Mouse (Mus musculus) liver, adult 2 months (tissue): ENCODE results near the gene Tmod4.

ENCODE experiments used
- CTCF ChIP-seq: fragments of 200-500 bp; IDR thresholded peaks from 2 replicates; pipeline ENCODE4 v1.5.1; 2011; ENCODE audit warnings: low read depth, low read length, control low read depth
- POLR2A ChIP-seq: fragments of 200-500 bp; IDR thresholded peaks from 2 replicates; pipeline ENCODE4 v1.6.1; 2011; ENCODE audit warnings: low read length, control low read depth; ENCODE audit not compliant: insufficient read depth; ENCODE audit errors: extremely low read depth

DNA sequence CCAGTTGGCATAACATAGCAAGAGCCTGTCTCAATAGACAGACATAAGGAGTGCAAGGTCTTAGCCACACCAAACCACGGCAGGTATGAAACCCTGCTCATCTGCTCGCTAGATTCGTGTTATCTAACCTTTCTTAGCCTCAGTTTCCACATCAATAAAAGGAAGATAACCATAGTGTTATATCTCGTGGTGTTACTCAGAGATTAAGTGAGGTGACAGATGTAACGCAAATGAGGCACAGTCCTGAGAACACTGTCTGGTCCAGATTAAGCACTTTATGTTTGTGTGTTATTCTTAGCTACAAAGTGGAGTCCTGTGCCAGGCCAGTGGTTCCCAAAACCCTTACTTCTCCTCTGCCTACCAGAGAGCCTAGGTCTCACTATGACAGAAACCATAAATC is 40.6 kb downstream of the Tmod4 start:
- TF ChIP-seq CTCF (no peak), POLR2A (no peak)
